Mouse (Mus musculus): Measurements from ENCODE around the gene Ten1. TPM values are rescaled to one million over a fixed set of nuclear protein-coding genes. Genes with fewer than 3 reads are reported as not detected.

Ten1 gene
- polyA plus RNA-seq, 1 experiment from 2014 or later: 115 TPM

DNA sequence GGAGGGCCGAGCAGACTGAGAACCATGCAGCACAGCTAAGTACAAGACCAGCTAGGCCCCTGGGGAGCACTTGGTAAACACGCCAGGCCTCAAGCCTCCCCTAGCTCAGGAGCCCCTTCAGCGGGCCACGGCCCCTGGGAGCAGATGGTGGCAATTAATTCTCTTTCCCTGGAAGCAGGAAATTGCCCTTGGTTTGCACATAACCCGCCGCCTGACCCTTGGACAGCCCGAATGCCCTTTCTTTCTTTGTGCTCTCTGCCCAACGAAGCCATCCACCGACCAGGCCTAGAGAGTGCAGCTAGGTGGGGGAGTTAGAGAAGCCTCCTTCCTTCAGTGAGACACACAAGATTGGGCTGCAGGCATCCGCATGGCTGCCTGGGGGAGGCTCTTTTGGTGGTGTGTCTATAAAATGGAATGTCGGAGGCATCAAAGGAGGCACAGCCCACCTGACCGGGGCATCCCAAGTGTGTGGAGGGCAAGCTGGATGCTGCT lies 43.1 kb downstream of the Ten1 start:
- 31% methylated on average over 12 of the region's 12 CpGs for WGBS
- Histone ChIP-seq H3K27ac (ENCODE audit: low read length) (peak overlapping the region; percentile 69), H3K36me3 (ENCODE audit: control insufficient read depth, insufficient read depth, low read length) (peaks cover 13% of the 10 kb centered on the region; the same call in 1 of the 2 replicates), H3K4me1 (ENCODE audit: control insufficient read depth, insufficient read depth, low read length) (peaks cover 24% of the 10 kb centered on the region), H3K9ac (ENCODE audit: low read depth, low read length) (peak overlapping the region; percentile 65), H3K4me2 (ENCODE audit: low read depth, low read length) (0 out of 2 replicates have a peak overlapping the region, but pooled peaks have one; percentile 1), H3K9me3 (ENCODE audit: control insufficient read depth, low read length) (no peaks in the 10 kb centered on the region), H3K4me3 (ENCODE audit: low read length) (no peak overlapping the region), H3K27me3 (replicated peaks; ENCODE audit: control insufficient read depth, insufficient read depth, low read length) (no peaks in the 10 kb centered on the region)
- peak; percentile 39 for ATAC-seq

DNA sequence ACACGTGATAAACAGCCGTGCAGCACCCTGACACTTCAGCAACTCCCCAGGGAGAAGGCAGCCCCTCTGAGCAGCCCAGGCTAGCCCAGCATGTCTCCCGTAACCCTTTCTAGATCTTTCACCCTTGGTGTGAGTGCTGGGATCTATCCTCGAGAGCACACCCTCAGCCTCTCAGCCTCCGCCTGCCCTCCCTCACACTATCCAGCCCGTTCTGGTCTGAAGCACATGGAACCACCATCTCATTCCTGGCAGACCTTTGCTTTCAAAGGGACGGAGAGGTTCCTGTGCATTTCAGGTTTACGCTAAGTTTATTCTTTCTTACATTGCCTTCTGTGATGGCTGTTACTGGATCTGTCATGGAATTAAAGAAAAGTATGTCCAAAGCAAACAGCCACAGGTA lies 45.9 kb downstream of the Ten1 start:
- Histone ChIP-seq H3K27me3 (replicated peaks; ENCODE audit: control insufficient read depth, insufficient read depth, low read length) (no peaks in the 10 kb centered on the region), H3K4me1 (ENCODE audit: control insufficient read depth, insufficient read depth, low read length) (peaks cover 26% of the 10 kb centered on the region), H3K36me3 (ENCODE audit: control insufficient read depth, insufficient read depth, low read length) (peaks cover 23% of the 10 kb centered on the region; the same call in 1 of the 2 replicates), H3K4me2 (ENCODE audit: low read depth, low read length) (no peak overlapping the region), H3K9ac (ENCODE audit: low read depth, low read length) (no peak overlapping the region), H3K4me3 (ENCODE audit: low read length) (no peak overlapping the region), H3K9me3 (ENCODE audit: control insufficient read depth, low read length) (no peaks in the 10 kb centered on the region), H3K27ac (ENCODE audit: low read length) (no peak overlapping the region)
- 63% methylated on average over 8 of the region's 8 CpGs for WGBS
- ATAC-seq: no peak

DNA sequence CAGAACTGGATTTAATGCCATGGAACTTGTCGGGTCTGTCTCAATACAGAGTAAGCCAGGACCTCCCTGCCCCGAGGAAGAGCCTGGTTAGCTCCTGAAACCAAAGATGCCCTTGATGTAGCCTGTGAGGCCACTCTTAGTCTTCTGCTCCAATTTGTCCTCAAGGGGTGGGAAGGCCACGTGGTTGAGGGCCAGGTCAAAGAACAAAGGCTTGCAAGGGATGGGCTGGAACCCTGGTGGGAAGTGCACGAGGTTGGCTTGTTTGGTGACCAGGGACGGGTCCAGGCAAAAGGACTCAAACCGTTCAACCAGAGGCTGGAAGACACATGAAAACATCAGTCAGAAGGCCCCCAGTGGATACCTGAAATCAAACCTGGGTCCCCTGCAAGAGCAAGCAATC lies 47.0 kb downstream of the Ten1 start:
- Histone ChIP-seq H3K4me1 (ENCODE audit: control insufficient read depth, insufficient read depth, low read length) (peaks cover 26% of the 10 kb centered on the region), H3K9ac (ENCODE audit: low read depth, low read length) (no peak overlapping the region), H3K27me3 (replicated peaks; ENCODE audit: control insufficient read depth, insufficient read depth, low read length) (no peaks in the 10 kb centered on the region), H3K4me3 (ENCODE audit: low read length) (no peak overlapping the region), H3K27ac (ENCODE audit: low read length) (no peak overlapping the region), H3K36me3 (ENCODE audit: control insufficient read depth, insufficient read depth, low read length) (peaks cover 31% of the 10 kb centered on the region), H3K9me3 (ENCODE audit: control insufficient read depth, low read length) (no peaks in the 10 kb centered on the region), H3K4me2 (ENCODE audit: low read depth, low read length) (no peak overlapping the region)
- ATAC-seq: no peak
- WGBS: 76% methylated on average over 6 of the region's 6 CpGs

DNA sequence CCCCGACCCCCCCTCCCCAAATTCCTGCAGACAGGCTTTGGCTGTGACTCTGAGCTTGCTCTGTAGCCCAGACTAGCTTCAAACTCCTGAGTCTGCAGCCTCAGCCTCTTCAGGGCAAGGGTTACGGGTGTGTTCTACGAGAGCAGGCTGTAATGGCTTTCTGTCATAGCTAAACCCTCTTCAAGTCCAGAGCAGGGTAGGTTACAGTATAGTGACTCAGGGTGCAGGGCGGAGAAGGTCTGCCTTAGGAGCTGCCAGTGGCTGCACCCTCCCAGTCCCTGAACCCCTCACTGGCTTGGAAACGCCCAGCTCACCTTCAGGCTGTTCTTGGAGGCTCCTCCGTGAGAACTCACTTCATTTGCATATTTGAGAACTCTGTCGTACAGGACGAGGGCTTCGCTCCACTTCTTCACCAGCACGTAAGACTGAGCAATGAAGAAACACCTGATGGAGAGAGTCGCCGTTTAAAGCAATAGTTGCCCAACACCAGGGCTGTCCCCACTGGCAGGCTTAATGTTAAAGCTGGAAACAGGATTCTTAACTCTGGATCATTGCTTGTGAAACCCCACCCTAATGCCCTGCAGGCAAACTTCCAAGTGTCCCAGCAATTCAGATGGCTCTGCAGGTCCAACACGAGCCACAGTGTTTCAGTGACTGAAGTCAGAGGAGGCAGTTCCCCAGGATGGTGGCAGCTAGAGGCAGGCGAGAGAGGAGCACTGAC lies 49.0 kb downstream of the Ten1 start:
- H3K4me3 ChIP-seq (ENCODE audit: low read length): no peak overlapping the region
- peak overlapping the region; percentile 61 for H3K27ac ChIP-seq (ENCODE audit: low read length)
- H3K4me2 ChIP-seq (ENCODE audit: low read depth, low read length): no peak overlapping the region
- no peaks in the 10 kb centered on the region for H3K9me3 ChIP-seq (ENCODE audit: control insufficient read depth, low read length)
- 62% methylated on average over 14 of the region's 14 CpGs for WGBS
- peak; percentile 84 for ATAC-seq
- peaks cover 44% of the 10 kb centered on the region for H3K36me3 ChIP-seq (ENCODE audit: control insufficient read depth, insufficient read depth, low read length)
- 0 out of 2 replicates have a peak overlapping the region, but pooled peaks have one; percentile 35 for H3K9ac ChIP-seq (ENCODE audit: low read depth, low read length)
- H3K4me1 ChIP-seq (ENCODE audit: control insufficient read depth, insufficient read depth, low read length): peaks cover 11% of the 10 kb centered on the region
- H3K27me3 ChIP-seq (replicated peaks; ENCODE audit: control insufficient read depth, insufficient read depth, low read length): no peaks in the 10 kb centered on the region

DNA sequence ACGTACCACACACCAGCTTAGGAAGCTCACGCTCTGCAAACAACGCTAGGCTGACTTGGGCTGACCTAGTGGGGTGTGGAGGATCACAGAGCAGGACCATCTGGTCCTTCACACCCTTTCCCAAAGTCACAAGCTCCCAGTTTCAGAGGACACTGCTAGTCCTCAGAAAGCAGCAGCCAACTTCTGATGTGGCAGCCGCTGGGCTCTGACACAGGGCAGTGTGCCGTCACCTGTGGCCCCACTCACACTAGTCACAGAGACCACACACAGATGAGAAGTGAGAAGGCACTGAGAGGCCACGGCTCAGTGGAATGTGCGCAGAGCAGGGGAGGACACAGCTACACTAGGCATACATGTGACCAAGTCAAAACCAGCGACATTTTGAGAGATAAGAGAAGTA lies 52.2 kb downstream of the Ten1 start:
- 87% methylated on average over 8 of the region's 8 CpGs for WGBS
- Histone ChIP-seq H3K36me3 (ENCODE audit: control insufficient read depth, insufficient read depth, low read length) (peaks cover 45% of the 10 kb centered on the region), H3K27me3 (replicated peaks; ENCODE audit: control insufficient read depth, insufficient read depth, low read length) (no peaks in the 10 kb centered on the region), H3K9ac (ENCODE audit: low read depth, low read length) (no peak overlapping the region), H3K9me3 (ENCODE audit: control insufficient read depth, low read length) (no peaks in the 10 kb centered on the region), H3K4me2 (ENCODE audit: low read depth, low read length) (no peak overlapping the region), H3K4me1 (ENCODE audit: control insufficient read depth, insufficient read depth, low read length) (peaks cover 8% of the 10 kb centered on the region), H3K4me3 (ENCODE audit: low read length) (no peak overlapping the region), H3K27ac (ENCODE audit: low read length) (no peak overlapping the region)
- ATAC-seq: no peak

DNA sequence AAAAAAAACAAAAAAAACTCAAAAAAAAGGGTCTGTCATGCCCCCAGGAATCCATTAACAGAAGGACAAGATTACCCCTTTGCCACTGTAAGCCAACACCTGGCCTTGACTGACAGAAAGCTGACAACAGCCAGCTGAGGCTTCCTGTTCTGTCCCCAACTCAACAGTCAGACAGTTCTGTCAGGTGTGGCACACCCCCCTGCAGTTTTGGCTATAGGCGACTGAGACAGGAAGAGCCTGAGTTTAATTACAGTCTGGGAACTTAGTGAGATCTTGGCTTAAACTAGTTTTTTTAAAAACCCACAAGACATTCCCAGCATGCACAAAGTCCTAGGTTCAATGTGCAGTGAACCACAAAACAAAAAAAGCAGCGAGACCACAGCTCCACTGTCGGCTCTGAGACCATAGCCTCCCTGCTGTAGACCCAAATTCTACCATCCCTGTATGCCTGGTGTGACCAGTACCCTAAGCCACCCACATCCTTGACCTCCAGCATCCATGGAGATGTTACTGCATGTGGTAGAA lies 54.5 kb downstream of the Ten1 start:
- Histone ChIP-seq H3K36me3 (ENCODE audit: control insufficient read depth, insufficient read depth, low read length) (peaks cover 43% of the 10 kb centered on the region), H3K4me1 (ENCODE audit: control insufficient read depth, insufficient read depth, low read length) (peaks cover 4% of the 10 kb centered on the region), H3K4me3 (ENCODE audit: low read length) (no peak overlapping the region), H3K9me3 (ENCODE audit: control insufficient read depth, low read length) (no peaks in the 10 kb centered on the region), H3K27ac (ENCODE audit: low read length) (no peak overlapping the region), H3K4me2 (ENCODE audit: low read depth, low read length) (no peak overlapping the region), H3K27me3 (replicated peaks; ENCODE audit: control insufficient read depth, insufficient read depth, low read length) (no peaks in the 10 kb centered on the region), H3K9ac (ENCODE audit: low read depth, low read length) (no peak overlapping the region)
- WGBS: 88% methylated on average over 3 of the region's 3 CpGs
- no peak for ATAC-seq

DNA sequence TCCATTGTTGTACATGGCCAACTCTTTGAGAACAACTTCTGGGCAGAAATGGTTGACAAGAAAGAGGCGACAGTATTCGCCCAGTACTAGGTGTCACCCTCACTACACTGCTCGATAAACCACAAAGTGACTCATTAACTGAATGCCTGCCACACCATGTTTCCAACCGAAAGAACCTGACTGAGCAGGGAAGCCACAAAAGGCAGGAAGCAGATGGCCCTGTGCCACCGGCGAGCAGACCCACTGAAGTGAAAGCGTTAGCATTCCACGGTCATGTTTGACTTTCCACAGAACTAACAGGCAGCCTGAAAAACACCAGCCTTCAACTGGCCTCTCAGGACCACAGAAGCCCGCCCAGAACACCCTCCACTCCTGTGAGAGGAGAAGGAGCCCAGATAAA lies 56.0 kb downstream of the Ten1 start:
- no peak overlapping the region for H3K4me2 ChIP-seq (ENCODE audit: low read depth, low read length)
- 75% methylated on average over 9 of the region's 9 CpGs for WGBS
- no peak for ATAC-seq
- H3K36me3 ChIP-seq (ENCODE audit: control insufficient read depth, insufficient read depth, low read length): peaks cover 38% of the 10 kb centered on the region
- H3K9ac ChIP-seq (ENCODE audit: low read depth, low read length): no peak overlapping the region
- H3K27ac ChIP-seq (ENCODE audit: low read length): no peak overlapping the region
- H3K4me1 ChIP-seq (ENCODE audit: control insufficient read depth, insufficient read depth, low read length): no peaks in the 10 kb centered on the region
- no peaks in the 10 kb centered on the region for H3K27me3 ChIP-seq (replicated peaks; ENCODE audit: control insufficient read depth, insufficient read depth, low read length)
- no peaks in the 10 kb centered on the region for H3K9me3 ChIP-seq (ENCODE audit: control insufficient read depth, low read length)
- no peak overlapping the region for H3K4me3 ChIP-seq (ENCODE audit: low read length)

GRCm38 (mm10) chr11:116255090-116255981 lies 56.7 kb downstream of the Ten1 start:
- ATAC-seq: no peak
- H3K36me3 ChIP-seq (ENCODE audit: control insufficient read depth, insufficient read depth, low read length): peaks cover 38% of the 10 kb centered on the region
- H3K4me2 ChIP-seq (ENCODE audit: low read depth, low read length): no peak overlapping the region
- H3K4me3 ChIP-seq (ENCODE audit: low read length): no peak overlapping the region
- 80% methylated on average over 22 of the region's 22 CpGs for WGBS
- peaks cover 5% of the 10 kb centered on the region; the same call in 1 of the 2 replicates for H3K4me1 ChIP-seq (ENCODE audit: control insufficient read depth, insufficient read depth, low read length)
- no peak overlapping the region; the same call in 1 of the 2 replicates for H3K27ac ChIP-seq (ENCODE audit: low read length)
- H3K27me3 ChIP-seq (replicated peaks; ENCODE audit: control insufficient read depth, insufficient read depth, low read length): no peaks in the 10 kb centered on the region
- no peak overlapping the region for H3K9ac ChIP-seq (ENCODE audit: low read depth, low read length)
- H3K9me3 ChIP-seq (ENCODE audit: control insufficient read depth, low read length): no peaks in the 10 kb centered on the region
